Mouse (Mus musculus): ENCODE data around the gene Adamts12.

DNA sequence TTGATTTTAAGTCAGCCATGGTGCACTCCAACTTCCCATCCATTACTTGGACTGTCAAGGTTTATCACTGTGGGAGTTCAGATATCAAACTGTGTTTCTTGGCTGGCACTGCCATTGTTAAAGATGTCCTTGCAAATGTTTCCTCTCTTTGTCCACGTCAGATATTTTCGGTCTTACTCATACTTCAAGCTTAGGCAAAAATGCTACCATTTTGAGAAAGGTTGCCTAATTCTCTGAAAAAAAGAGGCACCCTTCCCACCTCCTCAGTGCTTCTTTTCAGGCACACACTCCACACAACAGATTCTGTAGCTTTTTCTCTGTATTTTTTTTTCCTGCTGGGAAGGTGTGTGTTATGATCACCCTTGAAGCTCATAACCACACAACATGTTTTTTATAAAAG, 23.4 kb upstream of the Adamts12 start:
- TF ChIP-seq ETS1 (conservative IDR thresholded peaks at IDR 0.05; ENCODE audit: low read depth, low read length) (0 out of 2 replicates have a peak, but pooled peaks have one; percentile 42), CTCF (conservative IDR thresholded peaks at IDR 0.05 in 1 of 2, IDR thresholded peaks at IDR 0.05 in 1 of 2; ENCODE audit: low read depth in 2 of 2, low read length in 2 of 2) (no peak), CHD1 (IDR thresholded peaks at IDR 0.05; ENCODE audit: low read depth, low read length) (no peak), ZKSCAN1 (IDR thresholded peaks at IDR 0.05; ENCODE audit: borderline replicate concordance, low read depth, low read length) (no peak), MAX (IDR thresholded peaks at IDR 0.05; ENCODE audit: low read length) (no peak), USF1 (IDR thresholded peaks at IDR 0.05; ENCODE audit: low read depth, low read length) (no peak), EP300 (IDR thresholded peaks at IDR 0.05; ENCODE audit: low read length) (peak; percentile 64; the same call in 1 of the 2 replicates), ZC3H11A (IDR thresholded peaks at IDR 0.05; ENCODE audit: low read depth, low read length) (no peak), MAFK (IDR thresholded peaks at IDR 0.05; ENCODE audit: insufficient replicate concordance, low read length) (no peak), POLR2AphosphoS2 (IDR thresholded peaks at IDR 0.05; ENCODE audit: low read depth, low read length) (no peak), MYC (IDR thresholded peaks at IDR 0.05; ENCODE audit: low read depth, low read length) (no peak), POLR2A (IDR thresholded peaks at IDR 0.05; ENCODE audit: low read depth, low read length) (no peak), RCOR1 (conservative IDR thresholded peaks at IDR 0.05; ENCODE audit: low read depth, low read length) (no peak), MEF2A (IDR thresholded peaks at IDR 0.05; ENCODE audit: borderline replicate concordance, low read depth, low read length) (peak; percentile 84; the same call in 1 of the 2 replicates)
